ENCODE assay signal across 11 mouse cellular contexts in genomic region chr14:56666909-56667308, GRCm38 (mm10). TPM values are rescaled to one million over a fixed set of nuclear protein-coding genes. Genes with fewer than 3 reads are reported as not detected.
DNase-seq lines count a peak whose midpoint lies in the region; ATAC-seq and TF ChIP-seq lines count a peak whose summit lies in the region.
"Had no signal": no experiment of that assay in that cellular context is flagged by ENCODE, and none has a peak within 500 bp of the region (broad histone marks: within the 10 kb centered on the region; RNA-seq: fewer than 3 reads in every experiment).

No protein-coding gene starts in this region.

- intact Hi-C loops in left cerebral cortex, postnatal 25 days (cut with DNase I), result loop anchor here (5.0 kb wide), 2 partner anchors 90 to 295 kb away; partner anchors contain the start of genes Cenpj and Parp4

- no peaks in the 10 kb centered on the region for H3K27me3 ChIP-seq in kidney, postnatal 0 days (ENCODE audit: insufficient read depth, low read length)
- H3K27me3 ChIP-seq in embryonic facial prominence, embryonic 12.5 days, result no peaks in the 10 kb centered on the region
- H3K27me3 ChIP-seq in hindbrain, embryonic 13.5 days, result no peaks in the 10 kb centered on the region
- H3K27me3 ChIP-seq in midbrain, embryonic 13.5 days, result no peaks in the 10 kb centered on the region

- no peak for DNase-seq in kidney, postnatal 0 days (ENCODE audit: low spot score)
- no peak for DNase-seq in kidney, postnatal 10 days
- DNase-seq in right cerebral cortex, postnatal 10 days (ENCODE audit: low spot score in 2 of 2), result no peak
- no peak for DNase-seq in B cell, adult 2 months
- no peak for DNase-seq in left cerebral cortex, postnatal 25 days (ENCODE audit: low spot score in 2 of 2)
- DNase-seq: embryo, embryonic 11 days; gastrocnemius, postnatal 36 days; kidney, postnatal 36 days had no signal

- no peak overlapping the region for H3K4me3 ChIP-seq in kidney, postnatal 0 days (replicated peaks; ENCODE audit: low read depth, low read length)
- H3K4me3 ChIP-seq in embryonic facial prominence, embryonic 12.5 days, result 0 out of 2 replicates have a peak overlapping the region, but pooled peaks have one; percentile 86
- no peak overlapping the region for H3K4me3 ChIP-seq in hindbrain, embryonic 13.5 days
- H3K4me3 ChIP-seq in midbrain, embryonic 13.5 days (replicated peaks), result peak overlapping the region; percentile 86; the same call in 1 of the 2 replicates

- H3K36me3 ChIP-seq in kidney, postnatal 0 days (ENCODE audit: insufficient read depth, low read length), result 0 out of 2 replicates have a peak, but pooled peaks cover 2% of the 10 kb centered on the region
- H3K36me3 ChIP-seq in embryonic facial prominence, embryonic 12.5 days, result peaks cover 5% of the 10 kb centered on the region; the same call in 1 of the 2 replicates
- H3K36me3 ChIP-seq in hindbrain, embryonic 13.5 days, result no peaks in the 10 kb centered on the region
- H3K36me3 ChIP-seq in midbrain, embryonic 13.5 days, result no peaks in the 10 kb centered on the region

- ATAC-seq in kidney, postnatal 0 days (replicated peaks; ENCODE audit: low FRiP score, low read depth), result no peak
- no peak for ATAC-seq in embryonic facial prominence, embryonic 12.5 days (ENCODE audit: insufficient number of reproducible peaks, insufficient read depth, low FRiP score, low TSS enrichment)
- no peak for ATAC-seq in hindbrain, embryonic 13.5 days (ENCODE audit: low FRiP score)
- ATAC-seq in midbrain, embryonic 13.5 days, result no peak

- no peak for TF ChIP-seq CTCF in kidney, postnatal 0 days (IDR thresholded peaks at IDR 0.05; ENCODE audit: low read depth)

- 76% methylated on average over 3 of the region's 3 CpGs for WGBS in kidney, postnatal 0 days
- 70% methylated on average over 3 of the region's 3 CpGs for WGBS in embryonic facial prominence, embryonic 12.5 days
- 83% methylated on average over 3 of the region's 3 CpGs for WGBS in hindbrain, embryonic 13.5 days
- WGBS in midbrain, embryonic 13.5 days, result 82% methylated on average over 3 of the region's 3 CpGs

- peak overlapping the region; percentile 62; the same call in 1 of the 2 replicates for H3K4me2 ChIP-seq in kidney, postnatal 0 days (ENCODE audit: low read length)
- 0 out of 2 replicates have a peak overlapping the region, but pooled peaks have one; percentile 50 for H3K4me2 ChIP-seq in embryonic facial prominence, embryonic 12.5 days (replicated peaks)
- peak overlapping the region; percentile 55 for H3K4me2 ChIP-seq in hindbrain, embryonic 13.5 days
- peak overlapping the region; percentile 58 for H3K4me2 ChIP-seq in midbrain, embryonic 13.5 days (replicated peaks)

- no peak overlapping the region for H3K27ac ChIP-seq in kidney, postnatal 0 days
- no peak overlapping the region for H3K27ac ChIP-seq in embryonic facial prominence, embryonic 12.5 days
- H3K27ac ChIP-seq in hindbrain, embryonic 13.5 days, result no peak overlapping the region
- H3K27ac ChIP-seq in midbrain, embryonic 13.5 days, result no peak overlapping the region

- H3K4me1 ChIP-seq in kidney, postnatal 0 days (replicated peaks; ENCODE audit: insufficient read depth, low read length), result peaks cover 14% of the 10 kb centered on the region
- H3K4me1 ChIP-seq in embryonic facial prominence, embryonic 12.5 days, result peaks cover 14% of the 10 kb centered on the region
- H3K4me1 ChIP-seq in hindbrain, embryonic 13.5 days (replicated peaks), result peaks cover 27% of the 10 kb centered on the region
- peaks cover 28% of the 10 kb centered on the region for H3K4me1 ChIP-seq in midbrain, embryonic 13.5 days (replicated peaks)

- no peak overlapping the region for H3K9ac ChIP-seq in kidney, postnatal 0 days (ENCODE audit: low read depth, low read length)
- H3K9ac ChIP-seq in embryonic facial prominence, embryonic 12.5 days, result no peak overlapping the region
- H3K9ac ChIP-seq in hindbrain, embryonic 13.5 days, result no peak overlapping the region
- no peak overlapping the region for H3K9ac ChIP-seq in midbrain, embryonic 13.5 days (replicated peaks)

- H3K9me3 ChIP-seq in kidney, postnatal 0 days (replicated peaks; ENCODE audit: low read length), result no peaks in the 10 kb centered on the region
- no peaks in the 10 kb centered on the region for H3K9me3 ChIP-seq in embryonic facial prominence, embryonic 12.5 days
- H3K9me3 ChIP-seq in hindbrain, embryonic 13.5 days, result no peaks in the 10 kb centered on the region
- no peaks in the 10 kb centered on the region for H3K9me3 ChIP-seq in midbrain, embryonic 13.5 days

RNA-seq across cellular contexts. Expression of gene Mphosph8, which starts 1.1 kb away (rescaled TPM):
- 28.8 and 32.0 TPM in 2 replicates for polyA plus RNA-seq in kidney, postnatal 0 days (2015; fragmentation: Nextera tagmentation; extraction: Ambion mirVana)
- polyA plus RNA-seq in embryonic facial prominence, embryonic 12.5 days (2016; fragmentation: Nextera tagmentation; extraction: Ambion mirVana), result 33.7 and 37.1 TPM in 2 replicates
- 48.2 and 48.5 TPM in 2 replicates for polyA plus RNA-seq in hindbrain, embryonic 13.5 days (2015; fragmentation: Nextera tagmentation; extraction: Ambion mirVana)
- 52.2 and 52.3 TPM in 2 replicates for polyA plus RNA-seq in midbrain, embryonic 13.5 days (2015; fragmentation: Nextera tagmentation; extraction: Ambion mirVana)
- 10 to 100 TPM; 49.0 to 57.0 TPM for total RNA-seq in left cerebral cortex, postnatal 25 days (2021)

Comparison
In these comparisons a context has a peak if more than half of its experiments do, and no peak if none do; other contexts are left out.
1. H3K4me3 ChIP-seq: peak in embryonic facial prominence, embryonic 12.5 days (single experiment) and midbrain, embryonic 13.5 days (single experiment); none in kidney, postnatal 0 days (single experiment) and hindbrain, embryonic 13.5 days (single experiment).
2. Peak in every context shown above with its lines, with median percentiles within 50 percentile points of each other: H3K4me2 ChIP-seq.